Mouse (Mus musculus): Measurements from ENCODE around the gene Gpr55. TPM values are rescaled to one million over a fixed set of nuclear protein-coding genes. Genes with fewer than 3 reads are reported as not detected.

Gpr55 gene
- total RNA-seq, 1 experiment from 2014 or later, result 2.5 TPM

Other genes starting within 250 kb of the Gpr55 start
- gene A630001G21Rik, start 182.4 kb downstream of the Gpr55 start, total RNA-seq (2021), result 0.58 and 1.0 TPM in 2 replicates
- gene Cab39, start 167.6 kb downstream of the Gpr55 start, total RNA-seq (2021), result 113 and 114 TPM in 2 replicates
- 453 and 521 TPM in 2 replicates for gene Itm2c, start 66.7 kb downstream of the Gpr55 start, total RNA-seq (2021)
- 0.27 TPM in 1 of 2 replicates, not detected in the other for gene 4933407L21Rik, start 32.5 kb downstream of the Gpr55 start, total RNA-seq (2021)
- gene Spata3, start 55.8 kb upstream of the Gpr55 start, total RNA-seq (2021), result not detected in 2 replicates
- gene 2810459M11Rik, start 84.9 kb upstream of the Gpr55 start, total RNA-seq (2021), result 0.18 and 0.38 TPM in 2 replicates
- gene Psmd1, start 103.4 kb upstream of the Gpr55 start, total RNA-seq (2021), result 124 and 139 TPM in 2 replicates
- gene Htr2b, start 151.0 kb upstream of the Gpr55 start, total RNA-seq (2021), result 0.21 TPM in 1 of 2 replicates, not detected in the other
- 1.5 and 4.6 TPM in 2 replicates for gene Gm21972, start 172.6 kb upstream of the Gpr55 start, total RNA-seq (2021)
- gene Armc9, start 193.8 kb upstream of the Gpr55 start, total RNA-seq (2021), result 12.4 and 13.0 TPM in 2 replicates

All from adrenal gland, postnatal 25 days (tissue).